Mouse (Mus musculus): Measurements from ENCODE around the gene Ica1.

The Ica1 gene

GRCm38 (mm10) chr6:8778296-8778649, at the start of gene Ica1:
Gene Ica1 (minus strand): TSS chr6:8778488.
- no peak for DNase-seq (ENCODE audit: low read depth, low spot score)

DNA sequence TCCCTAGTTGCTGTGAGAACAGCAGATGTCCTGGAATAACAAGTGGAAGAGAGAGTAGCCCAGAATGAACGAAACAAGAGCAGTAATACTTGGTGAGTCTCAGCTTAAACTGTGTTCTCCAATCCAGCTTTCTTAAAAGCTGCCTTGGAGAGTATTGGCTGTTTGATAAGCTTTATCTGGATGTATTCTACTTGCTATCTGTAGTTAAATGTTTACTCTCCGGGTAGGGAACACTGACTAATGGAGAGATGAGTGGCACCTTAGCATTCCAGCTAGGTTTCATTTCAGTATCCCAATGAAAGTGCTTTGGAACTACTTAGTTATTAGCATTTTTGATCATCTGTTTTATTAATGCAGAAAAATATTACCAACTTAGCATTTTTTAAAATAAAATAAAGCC, 41.6 kb upstream of the Ica1 start:
- no peak for DNase-seq (ENCODE audit: low read depth, low spot score)

DNA sequence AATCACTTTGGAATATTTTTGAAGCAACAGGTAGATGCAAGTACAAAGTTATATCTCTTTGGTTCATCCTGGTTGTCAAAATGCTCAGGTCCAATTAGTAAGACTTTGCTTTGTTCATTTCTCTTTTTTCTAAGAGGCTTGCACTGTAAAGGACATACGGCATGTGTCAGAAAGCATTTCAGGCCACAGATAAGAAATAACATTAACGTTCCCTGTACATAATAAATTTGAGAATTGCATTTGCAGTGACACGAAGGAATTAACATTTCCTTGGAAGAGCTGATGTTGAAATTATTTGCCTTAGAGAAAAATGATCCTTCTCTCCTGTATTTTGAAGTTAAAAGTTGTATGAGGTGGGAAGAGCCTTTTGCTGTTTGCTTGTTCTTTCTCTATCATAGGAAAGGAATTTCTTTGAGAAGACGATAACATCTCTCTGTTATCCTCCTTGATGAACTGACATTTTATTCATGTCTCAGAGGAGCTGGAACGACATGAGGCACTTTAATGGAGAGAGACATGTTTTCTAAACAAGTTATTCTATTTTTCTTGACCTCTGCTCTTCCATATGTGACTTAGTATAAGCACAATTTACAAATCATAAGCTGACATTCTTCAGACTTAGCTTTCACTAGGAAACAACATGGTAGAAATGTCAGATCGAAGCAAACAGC, 36.2 kb upstream of the Ica1 start:
- DNase-seq (ENCODE audit: low read depth, low spot score) = no peak

DNA sequence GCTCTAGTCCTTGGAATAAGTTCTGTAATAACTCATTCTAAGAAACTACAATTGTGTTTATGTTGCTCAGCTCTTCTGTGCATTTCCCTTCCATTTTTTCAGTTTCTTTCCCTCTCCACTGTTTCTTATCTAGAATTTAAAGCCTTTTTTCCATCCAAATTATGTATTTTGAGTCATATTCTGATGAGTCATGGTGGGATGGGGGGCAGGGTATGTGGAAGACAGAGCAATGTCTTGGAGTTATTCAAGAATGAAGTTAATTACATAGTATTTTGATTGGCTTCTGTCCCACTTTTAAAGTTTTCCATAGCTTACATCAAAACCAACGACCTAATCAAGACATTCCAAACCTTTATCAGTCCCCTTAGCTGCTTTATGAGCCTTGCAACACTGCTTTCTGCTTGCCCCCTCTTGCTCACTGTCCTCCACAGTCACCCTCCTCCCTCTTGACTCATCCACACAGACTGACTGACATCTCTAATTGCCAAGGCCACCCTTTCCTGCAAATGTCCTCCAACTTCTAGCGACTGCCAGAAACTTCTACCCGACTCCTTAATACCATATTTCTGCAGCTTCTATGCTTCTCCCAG, 24.4 kb upstream of the Ica1 start:
- no peak for DNase-seq (ENCODE audit: low read depth, low spot score)

GRCm38 (mm10) chr6:8792385-8792784, 14.1 kb upstream of the Ica1 start:
- DNase-seq (ENCODE audit: low read depth, low spot score) = no peak

DNA sequence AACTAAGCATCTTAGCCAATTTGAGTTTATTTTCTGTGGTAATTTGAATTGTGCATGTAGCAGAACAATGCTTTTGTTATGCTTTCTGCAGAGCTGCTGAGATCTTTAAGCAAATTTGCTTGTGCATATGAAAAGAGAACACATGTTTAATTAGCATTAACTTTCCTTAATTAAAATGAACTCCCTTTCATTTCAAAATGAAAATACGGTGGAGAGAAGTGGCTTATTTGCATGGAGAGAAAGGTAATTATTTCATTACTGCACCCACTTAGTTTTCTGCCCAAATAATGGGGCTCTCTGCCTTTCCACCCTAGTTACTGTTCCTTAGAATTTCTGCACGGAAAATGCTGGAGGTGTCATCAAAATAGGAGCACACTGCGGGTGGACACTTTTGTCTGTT, 13.5 kb upstream of the Ica1 start:
- DNase-seq (ENCODE audit: low read depth, low spot score) = no peak

- DNase-seq (ENCODE audit: low read depth, low spot score) = no peak
Observed at GRCm38 (mm10) chr6:8780618-8781017, 2.3 kb upstream of the Ica1 start.

- DNase-seq (ENCODE audit: low read depth, low spot score) = peak; percentile 10
Observed at GRCm38 (mm10) chr6:8777411-8778295, 635 bp downstream of the Ica1 start.

DNA sequence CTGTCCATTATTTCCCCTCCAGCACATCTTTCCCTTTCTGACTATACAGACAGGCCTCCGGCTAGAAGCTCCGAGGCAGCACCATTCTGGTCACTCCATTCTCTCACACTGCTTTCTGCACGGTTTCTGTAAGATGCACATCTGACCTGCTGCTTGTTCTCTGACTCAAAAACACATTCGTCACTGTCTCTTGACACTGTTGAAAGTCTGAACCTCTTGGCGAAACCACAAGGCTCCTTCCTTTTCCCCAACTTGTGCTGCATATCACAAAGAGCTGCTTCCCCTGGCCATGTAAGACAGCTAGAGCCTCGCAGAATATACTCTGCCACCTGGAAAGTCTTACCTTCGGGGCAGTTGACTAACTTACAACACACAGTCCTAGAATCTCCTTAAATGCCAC, 6.7 kb downstream of the Ica1 start:
- DNase-seq (ENCODE audit: low read depth, low spot score) = no peak

- DNase-seq (ENCODE audit: low read depth, low spot score) = no peak
Observed at GRCm38 (mm10) chr6:8770341-8770740, 7.9 kb downstream of the Ica1 start.

- DNase-seq (ENCODE audit: low read depth, low spot score) = no peak
Observed at GRCm38 (mm10) chr6:8769803-8770202, 8.5 kb downstream of the Ica1 start.

DNA sequence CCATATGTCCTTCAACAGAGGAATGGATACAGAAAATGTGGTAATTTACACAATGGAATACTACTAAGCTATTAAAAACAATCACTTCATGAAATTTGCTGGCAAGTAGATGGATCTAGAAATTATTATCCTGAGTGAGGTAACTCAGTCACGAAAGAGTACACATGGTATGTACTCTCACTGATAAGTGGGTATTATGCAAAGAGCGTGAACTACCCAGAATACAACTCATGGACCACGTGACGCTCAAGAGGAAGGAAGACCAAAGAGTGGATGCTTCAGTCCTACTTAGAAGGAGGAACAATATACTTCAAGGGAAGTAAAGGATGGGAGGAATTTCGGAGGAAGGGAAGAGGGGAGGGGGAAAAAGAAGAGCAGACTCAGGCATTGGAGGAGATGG, 11.6 kb downstream of the Ica1 start:
- DNase-seq (ENCODE audit: low read depth, low spot score) = no peak

DNA sequence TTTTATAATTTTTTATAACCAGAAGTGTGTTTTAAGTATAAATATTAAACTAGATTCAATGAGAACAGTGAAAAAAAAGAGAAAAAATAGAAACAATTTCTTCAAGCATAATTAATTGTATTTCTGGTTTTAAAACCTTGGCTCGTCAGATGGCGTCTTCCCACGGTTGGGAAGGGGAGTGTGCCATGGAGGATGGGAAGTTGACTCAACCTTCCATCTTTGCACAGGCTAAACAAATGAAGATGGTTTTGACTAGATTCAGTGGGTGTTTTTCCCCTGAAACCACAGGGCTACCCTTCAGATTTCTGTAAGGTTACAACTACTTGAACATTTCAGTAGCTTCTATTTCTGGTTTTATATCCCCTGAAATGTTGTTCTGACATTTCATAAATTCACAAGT, 12.5 kb downstream of the Ica1 start:
- DNase-seq (ENCODE audit: low read depth, low spot score) = no peak

- no peak for DNase-seq (ENCODE audit: low read depth, low spot score)
Observed at GRCm38 (mm10) chr6:8765064-8765463, 13.2 kb downstream of the Ica1 start.

GRCm38 (mm10) chr6:8760708-8761294, 17.5 kb downstream of the Ica1 start:
- DNase-seq (ENCODE audit: low read depth, low spot score) = no peak

DNA sequence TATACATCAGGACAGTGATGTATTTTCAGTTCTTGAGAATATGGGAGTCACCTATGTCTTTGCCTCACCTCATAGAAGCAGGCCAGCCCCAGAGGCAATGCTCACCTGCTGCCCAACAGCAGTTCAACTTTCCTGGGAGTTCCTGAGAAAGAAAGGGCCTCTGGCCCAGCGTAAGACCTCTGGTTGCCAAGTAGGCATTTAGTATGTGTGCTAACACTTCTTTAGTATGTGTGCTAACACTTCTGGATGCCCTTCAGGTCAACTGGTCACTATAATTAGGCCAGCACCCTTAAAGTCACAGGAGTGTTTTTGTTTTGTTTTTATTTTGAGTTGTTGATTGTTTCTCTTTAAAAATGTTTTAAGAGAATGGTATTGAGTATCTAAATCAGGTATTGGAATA, 18.4 kb downstream of the Ica1 start:
- no peak for DNase-seq (ENCODE audit: low read depth, low spot score)

DNA sequence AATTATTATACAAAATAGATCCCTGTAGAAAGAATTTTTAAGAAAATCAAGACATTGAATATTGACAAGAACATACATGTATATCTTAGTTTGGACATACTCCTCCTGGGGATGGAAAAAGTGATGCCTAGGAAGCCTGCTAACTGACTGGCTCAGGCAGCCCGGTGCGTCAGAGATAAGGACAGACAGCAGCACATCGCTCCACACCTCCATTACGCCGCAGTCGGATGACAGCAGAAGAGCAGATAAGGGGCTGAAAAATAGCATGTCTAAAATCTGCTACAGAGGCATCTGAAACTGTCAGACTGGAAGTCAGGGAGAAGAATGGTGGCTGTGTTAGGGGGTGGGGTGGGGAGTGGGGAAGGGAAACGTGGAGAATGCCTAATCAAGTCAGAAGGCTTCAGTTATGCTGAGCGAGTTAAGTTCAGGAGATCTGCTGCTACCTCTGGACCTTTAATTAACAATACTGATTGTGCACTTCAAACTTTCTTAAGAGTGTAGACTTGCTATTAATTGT, 22.5 kb downstream of the Ica1 start:
- DNase-seq (ENCODE audit: low read depth, low spot score) = no peak

GRCm38 (mm10) chr6:8754486-8754885, 23.8 kb downstream of the Ica1 start:
- no peak for DNase-seq (ENCODE audit: low read depth, low spot score)

- no peak for DNase-seq (ENCODE audit: low read depth, low spot score)
Observed at GRCm38 (mm10) chr6:8753723-8754036, 24.6 kb downstream of the Ica1 start.

DNA sequence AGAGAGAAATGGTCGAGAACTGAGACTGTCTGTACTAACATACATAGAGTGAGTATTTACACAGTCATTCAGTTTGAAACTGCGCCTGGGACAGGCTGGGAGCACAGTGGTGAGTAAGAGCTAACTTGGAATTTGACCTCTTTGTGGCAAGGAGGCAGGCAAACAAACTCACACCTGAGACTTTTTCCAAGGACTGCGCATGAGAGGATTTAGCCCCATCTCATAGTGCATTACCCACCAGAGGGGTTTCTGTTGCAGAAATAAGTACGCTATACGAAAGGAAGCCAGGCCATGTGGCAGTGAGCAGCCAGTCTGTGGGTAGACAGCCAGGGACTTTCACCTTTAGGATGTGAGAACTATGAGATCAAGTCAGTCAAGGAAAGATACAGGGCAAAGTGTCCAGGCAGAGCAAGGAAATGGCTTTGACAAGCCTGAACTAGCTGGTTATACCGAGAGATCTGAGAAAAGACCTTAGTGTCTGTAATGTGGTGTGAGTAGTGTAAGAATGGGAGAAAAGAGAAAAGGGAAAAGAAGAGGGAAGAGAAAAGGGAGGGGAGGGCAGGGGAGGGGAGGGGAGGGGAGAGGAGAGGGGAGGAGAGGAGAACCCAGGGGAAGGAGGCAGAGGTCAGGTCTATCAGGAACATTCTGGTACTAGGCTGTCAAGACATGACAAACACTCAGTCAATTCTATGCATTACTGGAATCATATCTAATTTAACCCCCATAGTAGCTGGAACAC, 25.1 kb downstream of the Ica1 start:
- no peak for DNase-seq (ENCODE audit: low read depth, low spot score)

DNA sequence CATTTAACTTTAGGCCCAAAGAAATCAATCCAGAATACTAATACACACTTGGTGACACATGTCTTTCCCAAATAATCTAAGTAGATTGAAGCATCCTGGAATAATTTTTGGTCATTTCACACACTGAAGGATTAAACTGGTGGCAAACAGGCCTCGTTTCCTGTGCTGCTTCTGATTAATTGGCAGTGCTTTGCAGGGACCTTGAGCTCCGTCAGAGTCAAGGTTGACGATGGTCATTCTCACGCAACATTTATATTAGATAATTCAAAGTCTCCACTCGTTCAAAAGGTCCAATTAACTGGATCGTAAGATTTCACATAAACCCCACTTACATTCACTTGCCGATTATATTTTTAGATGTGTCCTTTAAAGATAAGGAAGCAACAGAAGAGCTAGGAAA, 33.4 kb downstream of the Ica1 start:
- DNase-seq (ENCODE audit: low read depth, low spot score) = no peak
